Mouse (Mus musculus): Measurements from ENCODE around the gene Pyroxd2. TPM values are rescaled to one million over a fixed set of nuclear protein-coding genes. Genes with fewer than 3 reads are reported as not detected.

The Pyroxd2 gene
- 15.4 and 16.5 TPM in 2 replicates for polyA plus RNA-seq (2012; rRNA removed; ENCODE audit: low replicate concordance)

DNA sequence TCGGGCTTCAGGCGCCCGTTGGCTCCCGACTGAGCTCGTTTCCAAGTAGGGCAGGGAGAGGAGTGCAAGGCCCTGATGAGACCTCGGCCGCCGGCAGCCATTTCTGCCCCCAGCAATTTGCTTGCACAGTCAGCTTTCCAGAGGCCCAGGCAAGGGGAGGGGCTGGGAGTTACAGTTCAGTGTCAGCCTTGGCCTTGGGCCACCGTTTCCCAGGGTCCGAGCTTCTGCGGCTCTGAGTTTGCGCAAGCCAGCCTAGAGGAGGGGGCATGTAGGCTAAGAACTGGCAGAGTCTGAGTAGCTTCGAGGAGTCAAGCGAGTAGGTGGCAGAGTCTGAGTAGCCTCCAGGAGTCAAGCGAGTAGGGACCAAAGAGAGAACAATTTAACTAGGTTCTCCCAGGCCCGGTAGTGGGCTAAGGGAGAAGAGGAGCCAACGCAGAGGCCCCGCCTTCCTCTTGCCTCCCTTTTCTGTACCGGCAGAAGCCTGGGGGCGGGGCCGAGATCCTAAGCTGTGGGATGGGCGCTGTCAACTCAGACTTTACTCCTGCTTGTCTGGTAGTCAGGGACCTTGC is at the start of gene Pyroxd2:
TSS of gene Pyroxd2 (minus strand) at position 413 of the 569 bp plus-strand sequence.

DNA sequence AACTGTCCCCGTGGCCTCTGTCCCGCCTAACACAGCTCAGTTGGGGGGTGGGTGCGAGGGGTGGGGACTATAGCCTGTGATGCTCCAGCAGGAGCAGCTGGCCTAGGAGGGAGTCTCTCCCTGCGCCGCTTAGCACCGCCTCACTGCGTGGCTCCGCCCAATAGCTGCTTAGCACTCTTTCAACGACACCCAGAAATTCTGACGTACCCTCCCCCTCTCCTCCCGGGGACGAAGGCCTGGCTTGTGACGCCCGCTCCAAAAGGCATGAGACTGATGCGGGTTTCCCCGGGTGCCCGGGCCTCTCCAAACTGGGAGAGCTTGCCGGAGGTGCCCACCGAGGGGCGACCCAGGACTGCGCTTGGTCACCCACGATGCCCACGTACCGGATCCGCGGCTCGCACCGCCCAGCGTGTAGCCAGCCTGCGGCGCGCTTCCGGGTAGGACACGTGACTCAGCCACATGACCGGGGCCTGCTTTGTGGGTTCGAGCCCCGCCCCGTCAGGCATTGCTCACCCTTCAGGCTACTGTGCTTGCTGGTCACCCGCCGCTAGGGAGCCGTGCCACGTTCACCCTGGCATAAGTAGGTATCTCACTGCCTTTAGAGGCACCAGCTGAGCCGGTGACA is 27.1 kb upstream of the Pyroxd2 start, which contains the start of gene Hps1:
TSS of gene Hps1 (minus strand) at position 448 of the 625 bp plus-strand sequence.

Other genes with a start within 250 kb of the Pyroxd2 start
- gene R3hcc1l, start 234.0 kb downstream of the Pyroxd2 start, polyA plus RNA-seq (2012; rRNA removed; ENCODE audit: low replicate concordance), result 5.5 and 6.7 TPM in 2 replicates
- 1.7 and 3.6 TPM in 2 replicates for gene Loxl4, start 140.0 kb downstream of the Pyroxd2 start, polyA plus RNA-seq (2012; rRNA removed; ENCODE audit: low replicate concordance)
- 18.9 and 27.6 TPM in 2 replicates for gene Hps1, start 27.2 kb upstream of the Pyroxd2 start, polyA plus RNA-seq (2012; rRNA removed; ENCODE audit: low replicate concordance)